Mouse (Mus musculus): Measurements from ENCODE around the gene Wee1. TPM values are rescaled to one million over a fixed set of nuclear protein-coding genes. Genes with fewer than 3 reads are reported as not detected.

The Wee1 gene
- 37.7 and 42.7 TPM in 2 replicates for polyA plus RNA-seq (2014; fragmentation: Nextera tagmentation; extraction: Ambion mirVana)

DNA sequence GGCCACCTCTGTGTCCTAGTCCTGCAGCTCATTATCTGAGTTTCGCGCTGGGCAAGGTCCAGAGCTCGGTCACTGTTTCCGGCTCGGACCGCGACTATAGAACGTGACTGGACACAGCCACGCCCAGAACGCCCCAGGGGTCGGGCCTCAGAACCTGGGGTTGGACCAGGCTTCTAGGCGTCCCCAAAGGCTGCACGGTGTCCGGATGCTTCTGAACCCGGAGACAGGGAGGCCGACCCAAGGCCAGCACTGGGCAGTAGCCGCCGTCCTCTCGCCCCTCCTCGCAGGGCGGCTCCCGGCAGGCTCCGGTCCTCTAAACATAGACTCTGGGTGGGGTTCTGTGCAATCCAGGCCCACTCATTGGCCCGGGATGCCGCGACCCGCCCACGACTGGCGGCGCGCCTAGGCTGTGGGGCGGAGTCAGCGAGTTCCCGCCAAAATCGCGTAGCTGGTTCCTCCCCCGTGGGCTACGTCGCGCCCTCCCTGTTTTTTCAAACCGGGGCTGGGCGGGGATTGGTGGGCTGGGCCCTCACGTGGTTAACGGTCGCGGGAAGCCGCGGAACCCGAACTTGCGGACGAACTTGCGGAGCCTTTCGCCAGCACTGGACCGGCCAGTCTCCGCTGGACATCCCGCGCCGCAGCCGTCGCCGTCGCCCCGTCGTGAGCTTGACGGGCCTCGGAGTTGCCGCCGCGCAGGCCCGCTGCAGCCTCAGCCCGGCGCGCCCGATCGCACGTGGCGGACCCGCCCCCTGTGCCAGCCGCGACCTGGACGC is at the start of gene Wee1:
TSS of gene Wee1 (plus strand) at position 531 of the 773 bp plus-strand sequence.
- Histone ChIP-seq H3K9me3 (replicated peaks; ENCODE audit: control insufficient read depth, low read length) (no peaks in the 10 kb centered on the region), H3K4me1 (ENCODE audit: control insufficient read depth, insufficient read depth, low read length) (no peaks in the 10 kb centered on the region), H3K4me2 (ENCODE audit: low read depth, low read length) (peak within 1 kb of the TSS; percentile 72), H3K27ac (replicated peaks; ENCODE audit: low read depth, low read length) (peak within 1 kb of the TSS; percentile 94), H3K27me3 (ENCODE audit: control insufficient read depth, insufficient read depth, low read length) (no peaks in the 10 kb centered on the region), H3K9ac (replicated peaks; ENCODE audit: low read length) (peak within 1 kb of the TSS; percentile 95), H3K36me3 (replicated peaks; ENCODE audit: control insufficient read depth, insufficient read depth, low read depth, low read length) (no peaks in the 10 kb centered on the region), H3K4me3 (ENCODE audit: low read depth, low read length) (peak within 1 kb of the TSS; percentile 97)
- DNase-seq (ENCODE audit: low spot score) (peak; percentile 99), ATAC-seq (replicated peaks; ENCODE audit: insufficient number of reproducible peaks, low FRiP score, low TSS enrichment, low read depth) (peak; percentile 99)
- WGBS = under 1% methylated on average over 80 of the region's 81 CpGs

DNA sequence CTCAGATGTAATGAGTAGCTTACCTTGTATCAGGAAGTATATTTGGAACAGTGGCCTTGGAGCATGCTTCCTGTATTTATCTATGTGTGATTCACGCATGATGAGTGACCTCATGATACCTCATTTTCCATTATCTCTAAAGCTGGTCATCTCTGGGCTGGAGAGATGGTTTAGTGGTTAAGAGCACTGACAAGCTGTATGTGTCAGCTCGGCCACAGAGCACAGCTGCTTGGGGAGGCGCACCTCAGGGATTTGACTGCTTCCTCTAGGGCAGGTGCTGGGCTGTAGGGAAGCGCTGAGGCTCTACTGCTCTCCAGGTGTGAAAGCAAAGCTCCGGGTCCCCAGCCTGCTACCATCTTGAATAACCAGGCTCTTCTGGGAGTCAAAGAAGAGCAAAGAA is 43.7 kb upstream of the Wee1 start:
- H3K27ac ChIP-seq (replicated peaks; ENCODE audit: low read depth, low read length) = no peak overlapping the region
- H3K4me2 ChIP-seq (ENCODE audit: low read depth, low read length) = no peak overlapping the region
- no peak for DNase-seq (ENCODE audit: low spot score)
- no peaks in the 10 kb centered on the region for H3K9me3 ChIP-seq (replicated peaks; ENCODE audit: control insufficient read depth, low read length)
- no peaks in the 10 kb centered on the region for H3K27me3 ChIP-seq (ENCODE audit: control insufficient read depth, insufficient read depth, low read length)
- no peak overlapping the region for H3K9ac ChIP-seq (replicated peaks; ENCODE audit: low read length)
- no peak overlapping the region for H3K4me3 ChIP-seq (ENCODE audit: low read depth, low read length)
- no peaks in the 10 kb centered on the region for H3K4me1 ChIP-seq (ENCODE audit: control insufficient read depth, insufficient read depth, low read length)
- peaks cover 8% of the 10 kb centered on the region for H3K36me3 ChIP-seq (replicated peaks; ENCODE audit: control insufficient read depth, insufficient read depth, low read depth, low read length)
- 98% methylated on average over 5 of the region's 5 CpGs for WGBS
- ATAC-seq (replicated peaks; ENCODE audit: insufficient number of reproducible peaks, low FRiP score, low TSS enrichment, low read depth) = no peak

- no peak for ATAC-seq (replicated peaks; ENCODE audit: insufficient number of reproducible peaks, low FRiP score, low TSS enrichment, low read depth)
- Histone ChIP-seq H3K4me3 (ENCODE audit: low read depth, low read length) (no peak overlapping the region), H3K9me3 (replicated peaks; ENCODE audit: control insufficient read depth, low read length) (no peaks in the 10 kb centered on the region), H3K27ac (replicated peaks; ENCODE audit: low read depth, low read length) (no peak overlapping the region), H3K4me2 (ENCODE audit: low read depth, low read length) (no peak overlapping the region), H3K27me3 (ENCODE audit: control insufficient read depth, insufficient read depth, low read length) (no peaks in the 10 kb centered on the region), H3K9ac (replicated peaks; ENCODE audit: low read length) (no peak overlapping the region), H3K4me1 (ENCODE audit: control insufficient read depth, insufficient read depth, low read length) (no peaks in the 10 kb centered on the region), H3K36me3 (replicated peaks; ENCODE audit: control insufficient read depth, insufficient read depth, low read depth, low read length) (peaks cover 10% of the 10 kb centered on the region)
- DNase-seq (ENCODE audit: low spot score) = peak; percentile 79
- 78% methylated on average over 13 of the region's 13 CpGs for WGBS
These were observed 38.3 kb upstream of the Wee1 start for GRCm38 (mm10) chr7:110083386-110084165.

DNA sequence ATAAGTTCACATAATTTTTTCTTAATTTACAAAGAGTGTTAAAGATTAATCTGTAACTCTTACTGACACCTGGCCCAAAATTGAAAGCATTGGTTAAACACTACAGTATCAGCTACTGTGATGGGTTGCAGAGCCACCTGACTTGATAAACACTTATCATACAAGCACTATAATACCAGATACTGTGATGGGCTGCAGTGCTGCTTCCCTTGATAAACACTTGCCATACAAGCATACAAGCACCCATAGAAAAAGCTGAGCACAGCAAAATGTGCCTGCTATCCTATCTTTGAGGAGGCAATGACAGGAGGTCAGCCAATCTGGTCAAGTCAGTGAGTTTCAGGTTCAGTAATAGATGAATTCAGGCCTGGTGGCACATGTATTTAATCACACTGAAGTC is 36.6 kb upstream of the Wee1 start:
- Histone ChIP-seq H3K9me3 (replicated peaks; ENCODE audit: control insufficient read depth, low read length) (no peaks in the 10 kb centered on the region), H3K4me1 (ENCODE audit: control insufficient read depth, insufficient read depth, low read length) (no peaks in the 10 kb centered on the region), H3K36me3 (replicated peaks; ENCODE audit: control insufficient read depth, insufficient read depth, low read depth, low read length) (peaks cover 8% of the 10 kb centered on the region), H3K4me3 (ENCODE audit: low read depth, low read length) (no peak overlapping the region), H3K9ac (replicated peaks; ENCODE audit: low read length) (no peak overlapping the region), H3K27me3 (ENCODE audit: control insufficient read depth, insufficient read depth, low read length) (no peaks in the 10 kb centered on the region), H3K27ac (replicated peaks; ENCODE audit: low read depth, low read length) (no peak overlapping the region), H3K4me2 (ENCODE audit: low read depth, low read length) (no peak overlapping the region)
- DNase-seq (ENCODE audit: low spot score) (no peak), ATAC-seq (replicated peaks; ENCODE audit: insufficient number of reproducible peaks, low FRiP score, low TSS enrichment, low read depth) (no peak)

GRCm38 (mm10) chr7:110087914-110088313 is 33.9 kb upstream of the Wee1 start:
- Histone ChIP-seq H3K4me2 (ENCODE audit: low read depth, low read length) (no peak overlapping the region), H3K9me3 (replicated peaks; ENCODE audit: control insufficient read depth, low read length) (no peaks in the 10 kb centered on the region), H3K4me1 (ENCODE audit: control insufficient read depth, insufficient read depth, low read length) (no peaks in the 10 kb centered on the region), H3K9ac (replicated peaks; ENCODE audit: low read length) (no peak overlapping the region), H3K27me3 (ENCODE audit: control insufficient read depth, insufficient read depth, low read length) (no peaks in the 10 kb centered on the region), H3K27ac (replicated peaks; ENCODE audit: low read depth, low read length) (no peak overlapping the region), H3K36me3 (replicated peaks; ENCODE audit: control insufficient read depth, insufficient read depth, low read depth, low read length) (peaks cover 4% of the 10 kb centered on the region), H3K4me3 (ENCODE audit: low read depth, low read length) (no peak overlapping the region)
- 79% methylated on average over 4 of the region's 4 CpGs for WGBS
- no peak for ATAC-seq (replicated peaks; ENCODE audit: insufficient number of reproducible peaks, low FRiP score, low TSS enrichment, low read depth)
- DNase-seq (ENCODE audit: low spot score) = no peak

GRCm38 (mm10) chr7:110091670-110092069 is 30.2 kb upstream of the Wee1 start:
- peaks cover 12% of the 10 kb centered on the region for H3K36me3 ChIP-seq (replicated peaks; ENCODE audit: control insufficient read depth, insufficient read depth, low read depth, low read length)
- no peaks in the 10 kb centered on the region for H3K27me3 ChIP-seq (ENCODE audit: control insufficient read depth, insufficient read depth, low read length)
- WGBS = 81% methylated on average over 7 of the region's 7 CpGs
- no peaks in the 10 kb centered on the region for H3K9me3 ChIP-seq (replicated peaks; ENCODE audit: control insufficient read depth, low read length)
- DNase-seq (ENCODE audit: low spot score) (no peak), ATAC-seq (replicated peaks; ENCODE audit: insufficient number of reproducible peaks, low FRiP score, low TSS enrichment, low read depth) (no peak)
- no peak overlapping the region for H3K9ac ChIP-seq (replicated peaks; ENCODE audit: low read length)
- no peak overlapping the region for H3K4me2 ChIP-seq (ENCODE audit: low read depth, low read length)
- H3K27ac ChIP-seq (replicated peaks; ENCODE audit: low read depth, low read length) = no peak overlapping the region
- H3K4me3 ChIP-seq (ENCODE audit: low read depth, low read length) = no peak overlapping the region
- H3K4me1 ChIP-seq (ENCODE audit: control insufficient read depth, insufficient read depth, low read length) = no peaks in the 10 kb centered on the region

- no peaks in the 10 kb centered on the region for H3K9me3 ChIP-seq (replicated peaks; ENCODE audit: control insufficient read depth, low read length)
- H3K4me3 ChIP-seq (ENCODE audit: low read depth, low read length) = no peak overlapping the region
- DNase-seq (ENCODE audit: low spot score) = no peak
- H3K4me1 ChIP-seq (ENCODE audit: control insufficient read depth, insufficient read depth, low read length) = no peaks in the 10 kb centered on the region
- no peak for ATAC-seq (replicated peaks; ENCODE audit: insufficient number of reproducible peaks, low FRiP score, low TSS enrichment, low read depth)
- WGBS = 85% methylated on average over 4 of the region's 4 CpGs
- H3K4me2 ChIP-seq (ENCODE audit: low read depth, low read length) = no peak overlapping the region
- no peak overlapping the region for H3K27ac ChIP-seq (replicated peaks; ENCODE audit: low read depth, low read length)
- no peak overlapping the region for H3K9ac ChIP-seq (replicated peaks; ENCODE audit: low read length)
- no peaks in the 10 kb centered on the region for H3K27me3 ChIP-seq (ENCODE audit: control insufficient read depth, insufficient read depth, low read length)
- H3K36me3 ChIP-seq (replicated peaks; ENCODE audit: control insufficient read depth, insufficient read depth, low read depth, low read length) = peaks cover 12% of the 10 kb centered on the region
These were observed 25.5 kb upstream of the Wee1 start for GRCm38 (mm10) chr7:110096332-110096731.

Measured in embryonic facial prominence, embryonic 11.5 days (tissue).